Mouse (Mus musculus): Measurements from ENCODE around the gene Olfr1497. TPM values are rescaled to one million over a fixed set of nuclear protein-coding genes. Genes with fewer than 3 reads are reported as not detected.

Gene Olfr1497
- total and polyA plus RNA-seq, 3 experiments: not detected

DNA sequence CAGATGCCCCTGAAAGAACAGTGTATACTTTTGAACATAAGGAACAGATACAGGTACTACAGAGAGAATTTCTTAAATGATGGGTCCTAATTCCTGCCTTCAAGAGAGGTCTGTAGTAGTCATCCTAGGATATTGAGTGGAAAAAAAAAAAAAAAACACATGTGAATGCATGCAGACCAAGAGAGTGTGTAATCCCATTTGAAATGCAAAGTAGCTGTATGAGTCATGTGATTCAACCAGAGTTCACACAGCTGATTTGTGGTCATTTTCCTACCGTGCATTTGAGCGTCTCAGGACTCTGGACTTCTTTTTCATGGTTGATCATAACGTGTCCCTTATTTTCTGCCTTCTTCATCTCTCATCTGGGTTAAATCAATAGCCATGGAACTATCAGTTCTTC is 30.4 kb upstream of the Olfr1497 start:
- H3K79me2 ChIP-seq (ENCODE audit: control insufficient read depth, insufficient read depth, low read length, poor library complexity): no peaks in the 10 kb centered on the region
- H3K4me1 ChIP-seq (ENCODE audit: control insufficient read depth in 1 of 2, insufficient read depth in 2 of 2, low read length in 2 of 2): no peaks in the 10 kb centered on the region
- no peaks in the 10 kb centered on the region for H3K27me3 ChIP-seq (ENCODE audit: control insufficient read depth in 1 of 2, insufficient read depth in 2 of 2, low read length in 2 of 2)
- DNase-seq (ENCODE audit: low read depth, low spot score): no peak
- no peak overlapping the region for H3K9ac ChIP-seq (ENCODE audit: control insufficient read depth, low read depth, low read length, poor library complexity, severe bottlenecking)
- H3K9me3 ChIP-seq (replicated peaks; ENCODE audit: insufficient read depth, low read length): no peaks in the 10 kb centered on the region
- no peaks in the 10 kb centered on the region for H3K36me3 ChIP-seq (ENCODE audit: control insufficient read depth in 1 of 2, insufficient read depth in 2 of 2, low read length in 2 of 2)
- no peak overlapping the region for H3K4me3 ChIP-seq (ENCODE audit: control insufficient read depth in 1 of 2, insufficient read depth in 1 of 2, low read depth in 2 of 2, low read length in 2 of 2)
- no peak for TF ChIP-seq HCFC1 (IDR thresholded peaks at IDR 0.05; ENCODE audit: low read depth, low read length)
- no peak for TF ChIP-seq GABPA (IDR thresholded peaks at IDR 0.05; ENCODE audit: low read depth, low read length)
- no peak for TF ChIP-seq ETS1 (IDR thresholded peaks at IDR 0.05; ENCODE audit: low read depth, low read length)
- TF ChIP-seq MXI1 (IDR thresholded peaks at IDR 0.05; ENCODE audit: low read depth, low read length): no peak
- no peak for TF ChIP-seq TAL1 (IDR thresholded peaks at IDR 0.05; ENCODE audit: low read length)
- H3K27ac ChIP-seq (ENCODE audit: control insufficient read depth, low read depth, low read length): no peak overlapping the region

DNA sequence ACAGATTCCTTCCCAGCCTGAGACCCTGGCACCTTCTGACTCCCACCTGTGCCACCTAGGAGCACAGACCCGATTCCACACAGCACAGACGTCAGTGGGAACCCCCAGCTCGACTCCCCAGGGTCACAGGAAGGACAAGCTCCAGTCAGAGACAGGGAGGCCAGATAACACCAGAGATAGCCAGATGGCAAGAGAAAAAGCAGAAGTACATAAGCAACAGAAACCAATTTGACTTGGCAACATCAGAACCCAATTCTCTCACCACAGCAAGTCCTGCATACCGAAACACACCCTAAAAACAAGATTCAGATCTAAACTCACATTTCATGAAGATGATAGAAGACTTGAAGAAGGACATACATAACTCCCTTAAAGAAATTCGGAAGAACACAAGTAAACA is 22.8 kb upstream of the Olfr1497 start:
- peak; percentile 60 for DNase-seq (ENCODE audit: low read depth, low spot score)
- no peak overlapping the region for H3K27ac ChIP-seq (ENCODE audit: control insufficient read depth, low read depth, low read length)
- no peaks in the 10 kb centered on the region for H3K27me3 ChIP-seq (ENCODE audit: control insufficient read depth in 1 of 2, insufficient read depth in 2 of 2, low read length in 2 of 2)
- H3K9me3 ChIP-seq (replicated peaks; ENCODE audit: insufficient read depth, low read length): no peaks in the 10 kb centered on the region
- H3K9ac ChIP-seq (ENCODE audit: control insufficient read depth, low read depth, low read length, poor library complexity, severe bottlenecking): no peak overlapping the region
- TF ChIP-seq SMC3 (IDR thresholded peaks at IDR 0.05; ENCODE audit: low read depth, low read length) (no peak), NELFE (IDR thresholded peaks at IDR 0.05; ENCODE audit: low read depth, low read length) (no peak), POLR2A (IDR thresholded peaks at IDR 0.05; ENCODE audit: control insufficient read depth in 1 of 2, insufficient read depth in 1 of 2, low read depth in 1 of 2, low read length in 2 of 2, poor library complexity in 1 of 2) (no peak), RAD21 (IDR thresholded peaks at IDR 0.05; ENCODE audit: low read depth, low read length) (no peak), ETS1 (IDR thresholded peaks at IDR 0.05; ENCODE audit: low read depth, low read length) (peak; percentile 75), TCF12 (IDR thresholded peaks at IDR 0.05; ENCODE audit: low read depth, low read length) (peak; percentile 81), ZKSCAN1 (IDR thresholded peaks at IDR 0.05; ENCODE audit: low read depth, low read length) (no peak), ZNF384 (IDR thresholded peaks at IDR 0.05; ENCODE audit: low read depth, low read length) (no peak), GATA1 (IDR thresholded peaks at IDR 0.05; ENCODE audit: low read depth, low read length) (peak; percentile 81), MAFK (IDR thresholded peaks at IDR 0.05; ENCODE audit: borderline replicate concordance, low read depth, low read length) (no peak), TBP (IDR thresholded peaks at IDR 0.05; ENCODE audit: low read depth, low read length) (no peak), E2F4 (IDR thresholded peaks at IDR 0.05; ENCODE audit: borderline replicate concordance, low read depth, low read length) (no peak), CHD1 (IDR thresholded peaks at IDR 0.05; ENCODE audit: low read depth, low read length) (no peak), EP300 (IDR thresholded peaks at IDR 0.05; ENCODE audit: low read depth in 1 of 2, low read length in 2 of 2) (peak; percentile 78 to 83), TAL1 (IDR thresholded peaks at IDR 0.05; ENCODE audit: low read length) (peak; percentile 37; the same call in 1 of the 2 replicates), RCOR1 (IDR thresholded peaks at IDR 0.05; ENCODE audit: low read depth, low read length) (peak; percentile 69; the same call in 1 of the 2 replicates), ELF1 (IDR thresholded peaks at IDR 0.05; ENCODE audit: low read depth, low read length) (no peak), ZC3H11A (IDR thresholded peaks at IDR 0.05; ENCODE audit: low read depth, low read length) (no peak), MAZ (IDR thresholded peaks at IDR 0.05; ENCODE audit: low read depth, low read length) (no peak)
- H3K79me2 ChIP-seq (ENCODE audit: control insufficient read depth, insufficient read depth, low read length, poor library complexity): no peaks in the 10 kb centered on the region
- H3K36me3 ChIP-seq (ENCODE audit: control insufficient read depth in 1 of 2, insufficient read depth in 2 of 2, low read length in 2 of 2): peaks cover 0 to 6% of the 10 kb centered on the region in 2 experiments; a peak in 2 of 4 replicates
- peaks cover 4 to 5% of the 10 kb centered on the region in 2 experiments for H3K4me1 ChIP-seq (ENCODE audit: control insufficient read depth in 1 of 2, insufficient read depth in 2 of 2, low read length in 2 of 2)
- H3K4me3 ChIP-seq (ENCODE audit: control insufficient read depth in 1 of 2, insufficient read depth in 1 of 2, low read depth in 2 of 2, low read length in 2 of 2): no peak overlapping the region

All from MEL (cell line).